Mouse (Mus musculus) left cerebral cortex, postnatal 25 days (tissue): ENCODE measurements around the gene Olfr1324. TPM values are rescaled to one million over a fixed set of nuclear protein-coding genes. Genes with fewer than 3 reads are reported as not detected.
"Not testable (repeated sequence)": the region's sequence is repeated elsewhere in the genome, so short reads cannot be mapped to it uniquely, and the experiment has no call there.

ENCODE experiments used
- DNase-seq, 2 experiments: peaks; one replicate each; pipeline ENCODE4 v3.0.0; 2022; ENCODE audit warnings: low spot score in 2 of 2, mixed read lengths in 1 of 2
- intact Hi-C: fragments of 180-260 bp; cut with DNase I; formaldehyde crosslinking; loops from one replicate; pipeline ENCODE4 v1.15.1; 2025
- total RNA-seq, 2 experiments: library from RNA; stranded (reverse); gene quantifications; 2 replicates each; pipeline ENCODE4 v1.2.3; 2021

Gene Olfr1324
- not detected for total RNA-seq

DNA sequence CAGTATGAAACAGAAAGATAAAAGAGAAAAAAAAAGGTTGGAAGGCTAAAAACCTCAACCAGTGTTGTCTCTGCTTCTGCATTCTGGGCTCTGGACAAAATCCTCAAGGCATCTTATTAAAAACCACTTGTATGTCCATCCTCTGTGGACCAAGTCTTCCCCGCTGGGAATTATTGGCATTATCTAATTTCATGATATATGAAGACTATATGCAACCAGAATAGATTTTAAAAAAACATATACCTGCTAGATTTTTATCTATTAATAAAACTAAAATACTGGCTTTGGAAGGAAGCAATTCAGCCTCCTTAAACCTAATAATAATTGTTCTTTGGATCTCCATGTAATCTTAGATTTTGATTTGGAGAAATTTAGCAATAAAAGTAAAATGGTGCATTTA, at the start of gene Olfr1324:
Gene Olfr1324, minus strand, starts transcription at position 101 of the 400 bp plus-strand sequence.
- intact Hi-C loops: no loop called here
- DNase-seq: no peak

DNA sequence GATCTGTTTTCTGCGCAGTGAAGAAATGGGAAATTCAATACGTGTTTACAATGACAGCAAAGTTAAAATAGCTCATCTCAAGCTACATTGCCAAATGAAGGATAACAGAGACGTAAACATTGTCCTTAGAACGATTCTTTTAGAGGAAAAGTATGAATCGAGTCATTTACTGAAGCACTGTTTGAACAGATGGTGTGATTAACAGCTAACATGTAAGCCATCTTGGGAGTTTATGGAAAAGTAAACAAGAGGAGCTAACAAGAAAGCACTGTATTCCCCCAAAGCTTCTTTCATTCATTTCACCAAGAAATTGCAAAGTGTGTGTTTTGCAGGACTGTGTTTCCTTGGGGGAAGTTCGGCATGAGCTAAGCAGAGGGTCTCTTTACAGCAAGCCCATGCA, 42.0 kb upstream of the Olfr1324 start:
- DNase-seq, intact Hi-C loops: not testable (repeated sequence)

DNA sequence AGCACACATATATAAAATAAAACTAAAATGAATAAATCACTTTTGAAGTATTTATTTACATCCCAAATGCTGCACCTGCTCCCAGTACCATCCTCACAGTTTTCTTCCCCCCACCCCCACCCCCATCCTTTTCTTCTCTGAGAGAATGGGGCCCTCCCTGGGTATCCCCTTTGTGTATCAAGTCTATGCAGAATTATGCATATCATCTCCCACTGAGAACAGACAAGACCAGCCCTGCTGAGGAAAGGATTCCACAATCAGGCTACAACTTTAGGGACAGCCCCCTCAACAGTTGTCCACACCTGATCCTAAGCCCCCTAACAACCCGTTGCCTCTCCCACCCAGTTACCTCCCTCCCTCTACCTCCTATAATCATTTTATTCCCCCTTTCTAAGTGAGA, 27.8 kb upstream of the Olfr1324 start:
- no peak for DNase-seq
- intact Hi-C loops: no loop called here

DNA sequence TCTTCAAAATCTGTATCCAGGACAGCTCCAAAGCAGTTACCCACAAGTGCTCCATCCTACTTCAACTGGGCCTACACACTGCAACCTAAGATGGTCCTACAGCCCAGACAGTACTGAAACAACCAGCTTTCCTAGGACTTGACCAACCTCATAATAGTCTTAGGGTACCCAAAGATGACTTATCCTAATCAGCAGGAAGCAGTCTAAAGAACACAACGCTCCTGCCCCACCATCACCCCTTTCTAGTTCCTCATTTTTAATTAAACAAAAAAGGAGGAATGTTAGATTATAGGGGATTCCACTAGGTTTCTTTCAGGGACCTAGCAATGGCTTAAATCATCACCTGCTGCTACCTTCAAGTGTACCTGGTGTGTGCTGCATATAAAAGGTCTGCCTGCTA, 15.1 kb upstream of the Olfr1324 start:
- intact Hi-C loops: no loop called here
- DNase-seq: no peak

DNA sequence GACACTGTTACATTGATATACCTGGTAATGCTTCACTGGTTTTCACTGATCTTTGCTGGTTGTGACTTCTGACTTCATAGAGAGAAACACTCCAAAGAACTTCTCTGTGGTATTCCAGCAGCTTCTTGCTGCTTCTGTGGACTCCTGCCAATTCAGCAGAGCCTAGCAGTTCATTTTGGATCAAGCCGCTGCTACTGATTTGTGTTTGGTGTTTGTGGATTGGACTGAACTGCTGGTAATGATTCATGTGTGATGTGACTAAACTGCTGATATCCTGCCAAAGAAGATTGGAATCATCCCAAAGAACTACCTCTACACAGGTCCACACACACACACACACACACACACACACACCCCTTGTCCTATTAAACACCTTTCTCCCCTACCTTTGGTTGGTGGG, 14.4 kb upstream of the Olfr1324 start:
- DNase-seq: no peak
- intact Hi-C loops: no loop called here

DNA sequence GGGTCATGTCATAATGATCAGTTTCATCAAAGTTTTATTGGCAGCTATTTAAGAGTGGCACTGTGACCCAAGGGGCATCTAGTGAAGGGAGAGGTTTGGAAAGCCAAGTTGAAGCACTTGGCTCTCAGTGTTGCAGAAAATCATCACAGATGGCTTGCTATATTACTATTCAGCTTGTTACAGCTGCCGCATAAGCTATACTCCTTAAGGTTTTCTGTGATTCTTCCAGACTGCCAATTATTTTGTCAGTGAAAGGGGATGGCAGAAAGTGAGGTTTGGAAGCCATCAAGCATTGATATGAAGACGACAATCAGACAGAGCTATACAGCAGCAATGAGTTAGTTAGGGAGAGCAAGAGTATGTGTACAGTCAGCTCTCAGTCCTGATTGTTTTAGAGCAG, 4.2 kb upstream of the Olfr1324 start:
- intact Hi-C loops: no loop called here
- DNase-seq: no peak

DNA sequence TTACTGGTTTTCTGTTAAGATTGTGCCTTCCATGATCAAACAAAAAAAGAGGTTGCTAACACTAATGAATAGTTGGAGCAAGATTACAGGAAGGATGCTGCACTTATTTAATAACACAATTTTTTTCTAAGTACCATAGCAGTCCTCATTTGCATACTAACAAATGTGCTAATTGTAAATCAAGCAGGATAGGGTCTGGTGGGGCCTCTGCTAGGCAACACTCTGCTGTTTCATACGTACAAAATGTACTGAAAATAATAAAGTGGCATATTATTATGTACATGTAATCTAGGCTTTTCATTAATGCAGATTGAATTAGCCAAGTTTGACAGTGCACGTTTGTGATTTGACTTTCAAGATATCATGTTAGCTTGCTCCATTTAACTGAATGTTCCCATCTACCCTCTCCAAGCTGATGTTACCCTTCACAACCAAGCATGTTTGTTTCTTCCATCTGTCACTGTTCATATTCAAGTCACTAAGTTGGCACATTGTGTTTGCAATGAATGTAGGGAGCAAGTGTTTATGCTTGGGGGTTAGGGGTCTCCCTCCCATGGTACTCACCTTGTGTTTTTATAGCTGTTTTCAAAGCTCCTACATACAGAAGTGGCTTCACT, 478 bp downstream of the Olfr1324 start:
- DNase-seq: no peak
- intact Hi-C loops: no loop called here

DNA sequence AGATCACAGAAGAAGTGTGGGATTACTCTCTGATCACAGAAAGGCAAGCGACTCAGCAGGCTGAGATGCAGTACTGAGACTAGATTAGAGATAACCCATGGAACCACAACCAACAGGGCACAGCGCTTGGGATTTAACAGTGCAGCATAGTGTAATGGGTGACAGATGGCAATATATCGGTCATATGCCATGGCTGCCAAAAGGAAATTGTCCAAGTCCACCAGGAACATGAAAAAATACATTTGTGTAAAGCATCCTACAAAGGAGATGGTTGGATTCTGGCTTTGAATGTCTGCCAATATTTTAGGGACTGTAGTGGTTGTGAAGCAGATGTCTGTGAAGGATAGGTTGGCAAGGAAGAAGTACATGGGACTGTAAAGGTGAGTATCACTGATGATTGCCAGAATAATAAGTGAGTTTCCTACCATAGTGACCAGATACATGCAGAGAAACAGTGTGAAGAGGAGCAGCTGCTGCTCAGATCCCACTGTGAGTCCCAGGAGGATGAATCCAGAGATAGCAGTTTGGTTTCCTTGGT, 2.3 kb downstream of the Olfr1324 start:
- DNase-seq: no peak
- intact Hi-C loops: no loop called here

DNA sequence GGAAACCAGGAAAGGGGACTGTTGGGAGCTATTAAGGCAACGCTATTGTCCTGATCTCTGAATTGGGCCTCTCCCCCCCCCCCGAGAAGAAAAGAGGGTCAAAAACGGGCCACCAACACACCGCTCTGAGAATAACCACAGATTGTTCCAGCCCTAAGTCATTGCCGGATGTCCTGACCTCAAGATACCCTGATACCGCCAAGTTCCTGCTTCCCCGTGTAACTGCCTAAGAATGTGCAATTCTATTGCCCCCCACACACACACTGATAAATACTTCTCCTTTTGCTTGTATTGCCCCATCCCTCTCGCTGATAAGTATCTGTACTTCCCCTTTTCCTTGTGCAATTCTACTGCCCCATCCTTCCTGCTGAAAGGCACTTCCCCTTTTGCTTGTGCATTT, 17.9 kb downstream of the Olfr1324 start:
- intact Hi-C loops: not testable (repeated sequence)

DNA sequence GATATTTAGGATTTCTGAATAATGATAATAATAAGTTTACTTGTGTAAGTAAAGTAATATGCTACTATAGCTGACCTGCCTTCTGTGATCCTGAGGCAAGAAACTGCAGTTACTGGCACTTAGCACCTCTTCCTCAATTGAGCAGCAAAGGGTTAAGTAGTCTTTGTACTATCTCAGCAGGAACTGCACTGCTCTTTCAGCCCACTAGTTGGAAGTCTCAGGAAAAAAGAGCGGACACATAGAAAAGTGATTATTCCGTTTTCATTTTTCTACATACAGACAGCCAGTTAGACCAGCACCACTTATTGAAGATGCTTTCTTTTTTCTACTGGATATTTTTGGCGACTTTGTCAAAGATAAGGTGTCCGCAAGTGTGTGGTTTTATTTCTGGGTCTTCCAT, 37.7 kb downstream of the Olfr1324 start:
- intact Hi-C loops: not testable (repeated sequence)

More for the DNA sequence above, 17.9 kb downstream of the Olfr1324 start:
- not testable (repeated sequence) for DNase-seq

DNA sequence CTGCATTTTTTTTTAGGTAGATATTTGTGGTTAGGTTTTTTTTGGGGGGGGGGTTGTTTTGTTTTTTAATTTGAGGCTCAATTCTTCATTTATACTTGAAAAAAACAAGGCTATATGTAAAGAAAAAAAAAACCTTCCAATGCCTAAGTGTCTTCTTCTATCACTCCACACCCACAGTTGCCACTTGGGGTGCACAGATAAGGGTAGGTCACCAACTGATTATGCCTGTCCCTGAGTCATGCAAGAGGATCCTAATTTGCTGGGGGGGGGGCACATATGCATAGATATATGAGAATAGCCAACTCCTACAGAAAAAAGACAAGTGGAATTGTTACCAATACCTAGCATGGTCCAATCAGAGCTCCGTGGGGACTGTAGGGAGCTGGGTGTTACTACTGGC, 53.3 kb downstream of the Olfr1324 start:
- intact Hi-C loops: no loop called here
- DNase-seq: no peak

More for the DNA sequence above, 37.7 kb downstream of the Olfr1324 start:
- not testable (repeated sequence) for DNase-seq
